Mouse (Mus musculus) CH12.LX (cell line): ENCODE results near the gene Med13. TPM values are rescaled to one million over a fixed set of nuclear protein-coding genes. Genes with fewer than 3 reads are reported as not detected.

Source experiments
- DNase-seq: peaks from one replicate; pipeline ENCODE4 v3.0.0-alpha.2; 2013; ENCODE audit errors: extremely low read depth
- H3K27ac ChIP-seq: 2 replicates; pipeline ENCODE4 v1.5.1; 2012; ENCODE audit warnings: low read depth, mild to moderate bottlenecking, control low read depth, moderate library complexity; ENCODE audit not compliant: insufficient read depth
- H3K27me3 ChIP-seq: replicated peaks from 2 replicates; pipeline ENCODE3; 2012; ENCODE audit warnings: inconsistent platforms
- H3K36me3 ChIP-seq, 2 experiments: replicated peaks in 1 of 2; 2 replicates each; pipeline versions ENCODE3 to v1.6.1; 2012; ENCODE audit warnings: inconsistent platforms in 1 of 2, low read length in 1 of 2, mild to moderate bottlenecking in 1 of 2, mixed read lengths in 1 of 2, moderate library complexity in 1 of 2; ENCODE audit not compliant: control insufficient read depth in 1 of 2, insufficient read depth in 1 of 2
- H3K4me1 ChIP-seq, 2 experiments: 2 replicates each; pipeline ENCODE4 v1.6.1; 2012; ENCODE audit warnings: inconsistent platforms in 1 of 2, moderate library complexity in 1 of 2; ENCODE audit not compliant: insufficient read depth in 2 of 2, control insufficient read depth in 1 of 2
- H3K4me2 ChIP-seq: 2 replicates; pipeline ENCODE4 v1.6.1; 2012; ENCODE audit warnings: low read depth, mild to moderate bottlenecking, control low read depth; ENCODE audit not compliant: poor library complexity, insufficient read depth, severe bottlenecking
- H3K4me3 ChIP-seq, 3 experiments: fragments of 150-350 bp in 1 of 3; sonication (generic) in 1 of 3; replicated peaks in 1 of 3; 2 replicates each; pipeline versions ENCODE3 to v1.5.1; 2011 to 2012; ENCODE audit warnings: low read depth in 2 of 3, low read length in 2 of 3, mild to moderate bottlenecking in 2 of 3, moderate library complexity in 2 of 3, control low read depth in 1 of 3, improper control_type of control experiment in 1 of 3, inconsistent platforms in 1 of 3, mixed read lengths in 1 of 3; ENCODE audit not compliant: poor library complexity in 1 of 3
- H3K79me2 ChIP-seq: replicated peaks from 2 replicates; pipeline ENCODE4 v1.6.1; 2012; ENCODE audit warnings: mild to moderate bottlenecking, moderate library complexity; ENCODE audit not compliant: control insufficient read depth, poor library complexity, insufficient read depth, severe bottlenecking; ENCODE audit errors: extremely low read depth
- H3K9ac ChIP-seq: 2 replicates; pipeline ENCODE4 v1.6.1; 2012; ENCODE audit warnings: low read depth, mild to moderate bottlenecking, control low read depth, moderate library complexity; ENCODE audit not compliant: insufficient read depth
- H3K9me3 ChIP-seq: replicated peaks from 2 replicates; pipeline ENCODE3; 2012; ENCODE audit warnings: low read length, inconsistent platforms, mixed read lengths
- BHLHE40 ChIP-seq: IDR thresholded peaks from 2 replicates; pipeline ENCODE4 v1.6.1; 2011; ENCODE audit warnings: mild to moderate bottlenecking, low read depth, low read length, improper control_type of control experiment
- CHD1 ChIP-seq: IDR thresholded peaks from 2 replicates; pipeline ENCODE4 v1.6.1; 2012; ENCODE audit warnings: low read depth, low read length, improper control_type of control experiment, inconsistent platforms
- CHD2 ChIP-seq: IDR thresholded peaks from 2 replicates; pipeline ENCODE4 v1.6.1; 2011; ENCODE audit warnings: low read length, improper control_type of control experiment
- CTCF ChIP-seq, 2 experiments: IDR thresholded peaks in 1 of 2; conservative IDR thresholded peaks in 1 of 2; 2 replicates each; pipeline ENCODE4 v1.5.1; 2011 to 2012; ENCODE audit warnings: low read depth in 2 of 2, low read length in 2 of 2, improper control_type of control experiment in 1 of 2, inconsistent platforms in 1 of 2, mild to moderate bottlenecking in 1 of 2, moderate library complexity in 1 of 2
- E2F4 ChIP-seq: IDR thresholded peaks from 2 replicates; pipeline ENCODE4 v1.6.1; 2011; ENCODE audit warnings: low read depth, low read length, improper control_type of control experiment; ENCODE audit not compliant: insufficient replicate concordance
- ELF1 ChIP-seq: IDR thresholded peaks from 2 replicates; pipeline ENCODE4 v1.6.1; 2014; ENCODE audit warnings: low read depth, mild to moderate bottlenecking, inconsistent platforms, low read length, improper control_type of control experiment
- EP300 ChIP-seq: IDR thresholded peaks from 2 replicates; pipeline ENCODE4 v1.6.1; 2011; ENCODE audit warnings: low read length, improper control_type of control experiment
- ETS1 ChIP-seq: conservative IDR thresholded peaks from 2 replicates; pipeline ENCODE4 v1.6.1; 2012; ENCODE audit warnings: low read depth, mild to moderate bottlenecking, inconsistent platforms, low read length, improper control_type of control experiment, moderate library complexity
- GABPA ChIP-seq: IDR thresholded peaks from 2 replicates; pipeline ENCODE4 v1.6.1; 2012; ENCODE audit warnings: low read depth, low read length, improper control_type of control experiment, inconsistent platforms; ENCODE audit not compliant: insufficient replicate concordance
- HCFC1 ChIP-seq: IDR thresholded peaks from 2 replicates; pipeline ENCODE4 v1.6.1; 2012; ENCODE audit warnings: low read depth, mild to moderate bottlenecking, inconsistent platforms, low read length, improper control_type of control experiment
- IRF4 ChIP-seq: IDR thresholded peaks from 2 replicates; pipeline ENCODE4 v1.6.1; 2014; ENCODE audit warnings: low read depth, mild to moderate bottlenecking, inconsistent platforms, low read length, improper control_type of control experiment
- JUN ChIP-seq: IDR thresholded peaks from 2 replicates; pipeline ENCODE4 v1.6.1; 2011; ENCODE audit warnings: low read depth, mild to moderate bottlenecking, low read length, improper control_type of control experiment, moderate library complexity; ENCODE audit not compliant: insufficient read depth
- JUND ChIP-seq: conservative IDR thresholded peaks from 2 replicates; pipeline ENCODE4 v1.6.1; 2011; ENCODE audit warnings: low read depth, low read length, improper control_type of control experiment
- KAT2A ChIP-seq: IDR thresholded peaks from 2 replicates; pipeline ENCODE4 v1.6.1; 2012; ENCODE audit warnings: low read length, improper control_type of control experiment, inconsistent platforms; ENCODE audit not compliant: insufficient replicate concordance
- MAFK ChIP-seq: IDR thresholded peaks from 2 replicates; pipeline ENCODE4 v1.6.1; 2011; ENCODE audit warnings: low read length, improper control_type of control experiment; ENCODE audit not compliant: insufficient replicate concordance
- MAX ChIP-seq: IDR thresholded peaks from 2 replicates; pipeline ENCODE4 v1.6.1; 2011; ENCODE audit warnings: low read length, improper control_type of control experiment
- MAZ ChIP-seq: IDR thresholded peaks from 2 replicates; pipeline ENCODE4 v1.6.1; 2012; ENCODE audit warnings: low read depth, mild to moderate bottlenecking, inconsistent platforms, low read length, improper control_type of control experiment, moderate library complexity
- MEF2A ChIP-seq: IDR thresholded peaks from 2 replicates; pipeline ENCODE4 v1.6.1; 2014; ENCODE audit warnings: low read depth, mild to moderate bottlenecking, inconsistent platforms, low read length, improper control_type of control experiment, borderline replicate concordance
- MXI1 ChIP-seq: IDR thresholded peaks from 2 replicates; pipeline ENCODE4 v1.6.1; 2011; ENCODE audit warnings: mild to moderate bottlenecking, low read depth, low read length, improper control_type of control experiment
- MYC ChIP-seq: IDR thresholded peaks from 2 replicates; pipeline ENCODE4 v1.6.1; 2011; ENCODE audit warnings: low read depth, mild to moderate bottlenecking, improper control_type of control experiment, low read length
- NELFE ChIP-seq: IDR thresholded peaks from 2 replicates; pipeline ENCODE4 v1.6.1; 2011; ENCODE audit warnings: low read depth, low read length, improper control_type of control experiment
- NRF1 ChIP-seq: IDR thresholded peaks from 2 replicates; pipeline ENCODE4 v1.6.1; 2014; ENCODE audit warnings: low read depth, mild to moderate bottlenecking, inconsistent platforms, low read length, improper control_type of control experiment, moderate library complexity
- POLR2A ChIP-seq: IDR thresholded peaks from 2 replicates; pipeline ENCODE4 v1.6.1; 2011; ENCODE audit warnings: low read depth, mild to moderate bottlenecking, improper control_type of control experiment, low read length
- POLR2AphosphoS2 ChIP-seq: IDR thresholded peaks from 2 replicates; pipeline ENCODE4 v1.6.1; 2011; ENCODE audit warnings: low read depth, low read length, improper control_type of control experiment
- RAD21 ChIP-seq: IDR thresholded peaks from 2 replicates; pipeline ENCODE4 v1.6.1; 2011; ENCODE audit warnings: low read depth, mild to moderate bottlenecking, low read length, improper control_type of control experiment, moderate library complexity
- RCOR1 ChIP-seq: conservative IDR thresholded peaks from 2 replicates; pipeline ENCODE4 v1.6.1; 2012; ENCODE audit warnings: low read depth, mild to moderate bottlenecking, inconsistent platforms, low read length, improper control_type of control experiment
- SIN3A ChIP-seq: IDR thresholded peaks from 2 replicates; pipeline ENCODE4 v1.6.1; 2012; ENCODE audit warnings: low read length, improper control_type of control experiment, inconsistent platforms
- SMC3 ChIP-seq: IDR thresholded peaks from 2 replicates; pipeline ENCODE4 v1.6.1; 2011; ENCODE audit warnings: low read depth, low read length, improper control_type of control experiment
- TBP ChIP-seq: conservative IDR thresholded peaks from 2 replicates; pipeline ENCODE4 v1.6.1; 2011; ENCODE audit warnings: low read depth, low read length, improper control_type of control experiment
- TCF12 ChIP-seq: IDR thresholded peaks from 2 replicates; pipeline ENCODE4 v1.6.1; 2014; ENCODE audit warnings: low read depth, mild to moderate bottlenecking, inconsistent platforms, low read length, improper control_type of control experiment
- UBTF ChIP-seq: IDR thresholded peaks from 2 replicates; pipeline ENCODE4 v1.6.1; 2012; ENCODE audit warnings: low read depth, mild to moderate bottlenecking, inconsistent platforms, low read length, improper control_type of control experiment, moderate library complexity
- USF1 ChIP-seq: IDR thresholded peaks from 2 replicates; pipeline ENCODE4 v1.6.1; 2014; ENCODE audit warnings: low read depth, mild to moderate bottlenecking, inconsistent platforms, low read length, improper control_type of control experiment
- USF2 ChIP-seq: conservative IDR thresholded peaks from 2 replicates; pipeline ENCODE4 v1.6.1; 2011; ENCODE audit warnings: low read depth, low read length, improper control_type of control experiment
- ZKSCAN1 ChIP-seq: IDR thresholded peaks from 2 replicates; pipeline ENCODE4 v1.6.1; 2012; ENCODE audit warnings: low read depth, inconsistent platforms, low read length, improper control_type of control experiment, borderline replicate concordance
- ZMIZ1 ChIP-seq: IDR thresholded peaks from 2 replicates; pipeline ENCODE4 v1.6.1; 2012; ENCODE audit warnings: low read depth, mild to moderate bottlenecking, inconsistent platforms, low read length, improper control_type of control experiment
- ZNF384 ChIP-seq: IDR thresholded peaks from 2 replicates; pipeline ENCODE4 v1.6.1; 2012; ENCODE audit warnings: low read depth, low read length, improper control_type of control experiment, inconsistent platforms
- dilution Hi-C: fragments of 300-500 bp; cut with MboI; formaldehyde crosslinking; loops from 2 replicates; pipeline ENCODE4 v1.14.3; 2020; ENCODE audit warnings: low sequenced_read_pairs; ENCODE audit not compliant: extremely low pct_unique_long_range_greater_than_20kb, extremely low pct_ligation_motif_present
- in situ Hi-C: fragments of 300-500 bp; cut with MboI; formaldehyde crosslinking; loops from 3 replicates; pipeline ENCODE4 v1.14.3; 2019; ENCODE audit warnings: low sequenced_read_pairs, low pct_ligation_motif_present, low pct_unique_long_range_greater_than_20kb, mixed read lengths
- polyA plus RNA-seq: library from polyadenylated mRNA; unstranded; fragments of >175 nt; gene quantifications from 2 replicates; pipeline ENCODE4 v1.2.1, GENCODE M21; 2012; ENCODE audit warnings: low read depth; ENCODE audit not compliant: insufficient read length
- total RNA-seq, 2 experiments: library from RNA; depleted of rRNA; stranded (reverse); fragments of 300-350 nt in 1 of 2; fragments of >200 nt in 1 of 2; gene quantifications; 2 replicates each; pipeline ENCODE4 v1.2.3; 2012 to 2014

Med13 gene
- total and polyA plus RNA-seq, 3 experiments, result 37.9 to 47.6 (median 41.5) TPM

GRCm38 (mm10) chr11:86385710-86386282 lies 28.4 kb upstream of the Med13 start:
- Histone ChIP-seq H3K79me2 (no peaks in the 10 kb centered on the region), H3K27ac (peak overlapping the region; percentile 88), H3K4me1 (peaks cover 41 to 82% of the 10 kb centered on the region in 2 experiments), H3K4me2 (peak overlapping the region; percentile 71), H3K27me3 (no peaks in the 10 kb centered on the region), H3K9ac (peak overlapping the region; percentile 22; the same call in 1 of the 2 replicates), H3K36me3 (no peaks in the 10 kb centered on the region), H3K9me3 (no peaks in the 10 kb centered on the region), H3K4me3 (peak overlapping the region; percentile 4 to 38 (median 38))
- peak; percentile 76 for TF ChIP-seq MAFK
- TF ChIP-seq MEF2A, result peak; percentile 97
- peak; percentile 59 for TF ChIP-seq POLR2A
- TF ChIP-seq KAT2A, result no peak
- TF ChIP-seq USF1, result no peak
- peak; percentile 49; the same call in 1 of the 2 replicates for TF ChIP-seq HCFC1
- peak; percentile 74; the same call in 1 of the 2 replicates for TF ChIP-seq SIN3A
- TF ChIP-seq MXI1, result peak; percentile 32; the same call in 1 of the 2 replicates
- no peak; the same call in 1 of the 2 replicates for TF ChIP-seq JUND
- no peak for TF ChIP-seq USF2
- peak; percentile 75 for TF ChIP-seq ETS1
- 0 out of 2 replicates have a peak, but pooled peaks have one; percentile 66 for TF ChIP-seq RCOR1
- TF ChIP-seq TCF12, result peak; percentile 80
- TF ChIP-seq ZKSCAN1, result no peak
- TF ChIP-seq TBP, result peak; percentile 71
- 0 out of 2 replicates have a peak, but pooled peaks have one; percentile 74 for TF ChIP-seq CHD1
- TF ChIP-seq MAZ, result peak; percentile 79; the same call in 1 of the 2 replicates
- TF ChIP-seq CTCF (conservative IDR thresholded peaks at IDR 0.05 in 1 of 2, IDR thresholded peaks at IDR 0.05 in 1 of 2; ENCODE audit: low read depth in 2 of 2, low read length in 2 of 2), result no peak; a peak in 1 of 4 replicates
- TF ChIP-seq BHLHE40, result peak; percentile 66
- TF ChIP-seq POLR2AphosphoS2, result no peak
- 0 out of 2 replicates have a peak, but pooled peaks have one; percentile 36 for TF ChIP-seq NRF1
- no peak for TF ChIP-seq NELFE
- TF ChIP-seq MYC, result peak; percentile 96
- no peak for TF ChIP-seq GABPA
- TF ChIP-seq CHD2, result peak; percentile 86
- TF ChIP-seq UBTF, result no peak
- TF ChIP-seq EP300, result peak; percentile 90
- no peak for TF ChIP-seq ZMIZ1
- TF ChIP-seq JUN, result no peak
- TF ChIP-seq ELF1, result peak; percentile 85
- TF ChIP-seq ZNF384, result no peak
- no peak for TF ChIP-seq E2F4
- TF ChIP-seq SMC3, result peak; percentile 24
- TF ChIP-seq IRF4, result peak; percentile 94
- TF ChIP-seq MAX, result peak; percentile 92
- TF ChIP-seq RAD21, result peak; percentile 25
- in situ Hi-C loops (no loop called here), dilution Hi-C loops (no loop called here)
- peak; percentile 95 for DNase-seq
